Mouse (Mus musculus) cerebellum, adult 11-12 months (tissue): ENCODE results near the gene Ctnna3.
A peak's percentile ranks its signal among the peaks of the same experiment; 100 is the strongest.

Experiments
- DNase-seq: peaks from one replicate; pipeline ENCODE4 v3.0.0; 2022

Ctnna3 gene

DNA sequence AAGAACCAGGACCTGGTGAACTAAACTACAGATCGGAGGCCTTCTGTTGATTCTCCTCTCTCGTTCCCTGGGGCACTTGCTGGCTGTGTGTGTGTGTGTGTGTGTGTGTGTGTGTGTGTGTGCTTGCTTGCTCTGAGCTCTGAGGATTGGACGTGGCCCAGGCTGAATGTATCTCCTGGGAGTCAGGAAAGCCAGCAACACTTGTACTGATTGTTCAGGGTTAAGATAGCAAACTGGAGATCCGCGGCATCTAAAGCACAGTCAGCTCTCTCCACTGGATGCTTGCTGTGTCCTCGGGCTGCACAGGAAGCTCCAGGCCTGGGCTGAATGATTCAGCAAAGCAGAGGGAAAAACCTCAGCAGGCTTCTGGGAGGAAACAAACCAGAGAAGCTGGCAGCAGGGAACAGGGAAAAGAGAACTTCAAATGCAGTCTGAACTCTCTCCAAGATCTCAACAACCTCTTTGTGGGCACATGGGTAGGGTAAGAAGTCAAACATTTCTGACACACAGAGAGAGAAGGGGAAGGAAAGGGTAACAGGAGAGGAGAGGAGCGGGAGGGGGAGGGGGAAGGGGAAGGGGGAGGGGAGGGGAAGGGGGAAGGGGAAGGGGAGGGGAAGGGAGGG is 524.5 kb downstream of the Ctnna3 start:
- peak; percentile 54 for DNase-seq

DNA sequence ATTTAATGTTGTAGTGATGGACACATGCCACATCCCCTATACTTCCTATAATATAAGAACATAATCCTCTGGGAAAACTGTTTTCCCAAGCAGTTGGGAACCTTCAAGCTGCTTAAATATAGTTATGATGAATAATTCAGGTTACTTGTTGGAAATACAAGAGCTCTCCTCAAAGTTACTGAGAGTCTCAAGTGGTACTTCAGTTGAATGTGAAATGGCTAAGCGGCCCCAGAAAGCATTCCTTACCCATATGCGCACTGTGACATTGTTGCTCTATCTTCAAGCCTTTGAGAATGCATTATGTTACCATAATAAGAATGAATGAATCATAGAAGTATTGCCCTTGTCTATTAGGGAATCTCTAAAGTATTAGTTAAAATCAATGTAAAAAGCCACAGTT is 542.4 kb downstream of the Ctnna3 start:
- no peak for DNase-seq

DNA sequence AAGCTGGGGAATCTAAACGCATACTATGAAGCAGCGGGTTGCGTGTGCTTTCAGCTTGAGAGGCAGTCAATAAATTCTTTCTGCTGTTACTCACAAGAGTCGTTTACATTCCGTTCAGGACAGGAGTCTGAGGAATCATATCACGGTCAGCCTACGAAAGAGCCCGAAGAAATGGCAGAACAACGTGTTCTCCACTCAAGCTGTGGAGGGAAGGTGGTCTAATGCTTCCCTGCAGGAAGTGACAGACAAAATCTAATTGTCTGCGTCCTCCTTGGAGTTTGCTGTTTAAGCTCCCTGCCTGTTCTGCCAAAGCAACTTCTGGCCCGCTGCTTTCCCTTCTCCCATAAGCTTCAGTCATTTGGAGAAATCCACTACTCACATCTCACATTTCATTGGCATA is 548.2 kb downstream of the Ctnna3 start:
- no peak for DNase-seq

DNA sequence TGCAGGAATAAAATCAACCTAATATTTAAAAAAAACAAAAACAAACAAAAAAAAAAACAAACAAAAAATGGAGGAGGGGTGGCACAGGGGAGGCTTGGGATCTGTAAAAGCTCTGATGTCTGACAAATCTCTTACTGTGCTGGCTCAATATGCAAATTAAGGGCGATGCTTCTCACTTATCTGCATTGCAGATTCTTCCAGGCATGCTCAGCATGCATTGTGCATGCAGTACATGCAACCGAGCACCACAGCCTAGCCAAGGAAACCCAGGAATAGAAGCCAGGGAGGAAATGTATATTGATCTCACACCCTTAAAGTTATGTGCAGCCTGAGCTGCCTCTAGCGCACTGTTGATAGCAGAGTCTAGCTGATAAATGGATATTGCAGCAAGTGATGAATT is 548.6 kb downstream of the Ctnna3 start:
- DNase-seq: no peak

DNA sequence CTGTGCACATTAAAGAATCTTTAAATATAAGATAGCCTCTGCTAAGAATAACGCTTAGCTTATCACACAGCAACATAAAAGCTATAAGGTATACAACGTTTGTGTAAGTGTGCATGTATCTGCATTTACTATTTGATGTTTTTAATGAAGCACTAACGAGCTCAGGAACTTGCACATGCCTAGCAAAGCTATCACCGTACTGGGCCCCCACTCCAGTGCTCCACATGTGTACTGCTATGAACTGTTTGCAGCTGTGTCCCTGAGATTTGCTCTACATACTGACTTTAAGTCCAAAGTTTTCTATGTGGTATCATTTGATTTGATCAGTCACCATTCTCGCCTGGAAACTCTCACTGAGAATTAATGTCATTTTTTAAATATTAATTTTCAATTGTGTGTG is 549.1 kb downstream of the Ctnna3 start:
- no peak for DNase-seq

DNA sequence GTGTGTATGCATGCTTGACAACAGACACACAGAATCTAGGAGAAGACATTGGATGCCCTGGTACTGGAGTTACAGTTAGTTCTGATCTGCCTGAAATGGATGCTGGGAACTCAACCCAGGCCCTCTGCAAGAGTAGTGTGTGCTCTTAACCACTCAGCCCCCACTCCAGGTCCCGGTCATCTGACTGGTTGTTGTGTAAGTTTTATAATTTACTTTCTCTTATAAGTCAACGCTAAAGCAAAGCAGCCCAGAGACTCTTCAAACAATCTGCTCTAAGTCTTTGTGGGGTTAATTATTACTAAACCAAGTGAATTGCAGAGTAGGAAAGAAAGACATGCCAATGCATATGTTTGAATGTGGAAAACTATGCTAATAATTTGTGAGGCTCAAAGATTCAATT is 549.5 kb downstream of the Ctnna3 start:
- no peak for DNase-seq

DNA sequence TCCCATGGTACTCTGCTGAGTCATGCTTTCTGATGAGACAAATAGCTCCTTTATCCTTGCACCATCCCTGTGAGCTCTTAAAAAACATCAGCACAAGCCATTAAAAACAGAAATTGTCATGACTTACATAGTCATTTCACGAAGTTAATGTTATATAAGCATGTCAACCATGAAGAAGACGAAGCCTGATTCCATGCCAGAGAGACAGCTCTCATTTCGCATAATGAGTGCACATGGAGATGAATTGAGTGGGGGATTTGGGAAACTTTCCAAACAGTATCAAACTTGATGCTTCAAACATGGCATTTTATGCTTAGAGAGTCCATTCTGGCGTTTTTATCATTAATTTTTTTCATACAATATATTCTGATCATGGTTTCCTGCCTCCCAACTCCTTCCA is 555.7 kb downstream of the Ctnna3 start:
- no peak for DNase-seq

DNA sequence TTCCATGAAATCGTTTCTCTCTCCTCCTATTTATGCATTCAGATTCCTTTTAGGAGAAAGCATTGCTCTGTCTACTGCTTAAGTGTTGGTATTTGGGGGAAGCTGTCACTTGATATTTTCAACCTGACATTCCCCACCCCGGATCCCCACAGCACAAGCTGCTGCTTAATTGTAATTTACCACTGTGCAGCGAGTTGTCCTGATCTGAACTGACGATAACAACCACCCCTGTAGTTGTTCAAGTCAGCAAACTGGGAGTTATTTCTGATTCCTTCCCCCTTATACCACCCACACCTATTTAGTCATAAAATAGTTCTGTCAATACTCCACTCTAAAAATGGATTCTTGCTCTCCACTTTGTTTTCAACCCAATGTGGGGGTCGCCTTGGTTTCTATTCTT is 564.4 kb downstream of the Ctnna3 start:
- no peak for DNase-seq

DNA sequence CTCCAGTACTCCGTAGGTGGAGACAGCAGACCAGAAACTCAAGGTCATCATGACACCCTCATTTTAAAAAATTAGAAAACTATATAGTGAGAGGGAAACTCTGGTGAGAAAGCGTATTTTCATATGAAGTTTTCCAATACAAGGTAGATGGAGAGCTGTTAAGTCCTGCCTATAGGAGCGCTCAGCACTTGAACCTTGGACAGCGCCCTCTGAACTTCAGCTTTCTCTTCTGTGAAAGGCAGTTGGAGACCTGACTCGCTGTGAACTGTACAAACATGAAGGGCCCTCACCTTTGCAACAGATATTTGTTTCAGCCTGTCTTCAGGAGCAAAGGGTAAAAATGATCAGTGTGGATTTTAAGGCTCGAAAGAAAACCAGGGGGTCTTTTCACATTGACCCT is 571.6 kb downstream of the Ctnna3 start:
- no peak for DNase-seq

DNA sequence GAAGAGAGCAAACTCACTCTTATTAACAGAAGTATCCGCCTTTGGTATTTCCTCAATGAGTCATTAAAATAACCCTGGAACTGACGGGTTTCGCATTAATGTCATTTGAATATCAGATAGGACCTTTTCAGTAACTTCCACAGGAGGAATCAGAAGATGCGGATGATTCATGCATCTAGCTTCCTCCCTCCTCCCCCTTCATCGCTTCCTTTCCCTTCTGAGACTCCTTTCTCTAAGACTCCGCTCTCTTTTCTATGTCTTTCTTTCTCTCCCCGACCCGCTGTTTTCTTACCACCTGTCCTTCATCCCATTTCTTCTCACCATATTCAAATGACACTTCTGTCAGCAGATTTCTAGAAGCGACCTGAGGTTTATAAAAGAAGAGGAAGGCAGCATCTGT is 572.1 kb downstream of the Ctnna3 start:
- DNase-seq: no peak

DNA sequence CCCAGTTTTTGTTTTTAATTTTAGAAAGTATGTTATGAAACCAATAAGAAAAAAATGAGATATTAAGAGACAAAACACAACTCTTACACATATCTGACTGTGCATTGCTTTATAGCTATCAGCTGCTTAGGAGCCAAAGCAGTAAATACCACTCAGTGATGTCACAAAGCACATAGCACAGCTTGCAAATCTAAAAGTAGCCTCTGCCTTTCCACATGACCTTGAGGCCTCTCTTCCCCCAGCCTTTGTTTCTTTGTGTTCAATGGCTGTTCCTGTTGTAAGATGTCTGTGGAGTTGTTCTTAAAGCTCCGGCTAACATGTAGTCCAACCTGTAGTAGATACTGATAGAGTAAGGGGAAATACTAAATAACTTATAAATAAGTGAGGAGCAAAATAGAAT is 590.4 kb downstream of the Ctnna3 start:
- no peak for DNase-seq

DNA sequence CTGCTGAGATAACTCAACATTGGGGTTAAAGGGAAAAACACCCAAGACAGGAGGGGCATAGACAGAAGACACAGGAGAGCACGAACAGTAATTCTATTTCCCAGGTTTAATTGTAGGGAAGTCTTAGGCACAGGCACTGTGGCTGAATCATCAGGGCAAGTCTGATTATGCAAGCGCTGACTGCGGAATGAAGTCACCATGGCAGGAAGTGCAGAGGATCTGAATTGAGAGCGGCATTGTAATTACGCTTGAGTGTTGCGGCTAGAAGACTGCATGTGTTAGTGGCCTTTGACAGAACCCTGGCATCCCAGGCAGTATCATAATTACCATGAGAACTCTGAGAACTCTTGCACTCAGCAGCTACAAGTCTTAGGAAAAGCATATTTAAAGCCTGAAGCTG is 593.4 kb downstream of the Ctnna3 start:
- no peak for DNase-seq

DNA sequence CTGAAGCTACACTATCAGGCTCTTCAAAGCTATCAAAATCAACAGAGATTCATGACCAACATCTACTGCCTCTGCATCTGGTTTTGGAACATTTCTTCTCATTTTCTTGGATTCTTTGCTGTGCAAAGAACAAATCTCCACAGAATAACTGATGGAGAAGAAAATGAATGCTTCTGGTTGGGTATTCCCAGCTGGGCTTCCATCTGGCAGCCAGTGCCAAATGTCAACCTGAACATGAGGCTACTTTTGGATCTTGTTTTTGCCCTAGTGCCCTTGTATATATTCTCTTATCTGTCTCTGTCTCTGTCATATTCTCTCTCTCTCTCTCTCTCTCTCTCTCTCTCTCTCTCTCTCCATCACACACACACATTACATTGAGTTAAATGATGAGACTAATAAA is 601.0 kb downstream of the Ctnna3 start:
- peak; percentile 48 for DNase-seq

DNA sequence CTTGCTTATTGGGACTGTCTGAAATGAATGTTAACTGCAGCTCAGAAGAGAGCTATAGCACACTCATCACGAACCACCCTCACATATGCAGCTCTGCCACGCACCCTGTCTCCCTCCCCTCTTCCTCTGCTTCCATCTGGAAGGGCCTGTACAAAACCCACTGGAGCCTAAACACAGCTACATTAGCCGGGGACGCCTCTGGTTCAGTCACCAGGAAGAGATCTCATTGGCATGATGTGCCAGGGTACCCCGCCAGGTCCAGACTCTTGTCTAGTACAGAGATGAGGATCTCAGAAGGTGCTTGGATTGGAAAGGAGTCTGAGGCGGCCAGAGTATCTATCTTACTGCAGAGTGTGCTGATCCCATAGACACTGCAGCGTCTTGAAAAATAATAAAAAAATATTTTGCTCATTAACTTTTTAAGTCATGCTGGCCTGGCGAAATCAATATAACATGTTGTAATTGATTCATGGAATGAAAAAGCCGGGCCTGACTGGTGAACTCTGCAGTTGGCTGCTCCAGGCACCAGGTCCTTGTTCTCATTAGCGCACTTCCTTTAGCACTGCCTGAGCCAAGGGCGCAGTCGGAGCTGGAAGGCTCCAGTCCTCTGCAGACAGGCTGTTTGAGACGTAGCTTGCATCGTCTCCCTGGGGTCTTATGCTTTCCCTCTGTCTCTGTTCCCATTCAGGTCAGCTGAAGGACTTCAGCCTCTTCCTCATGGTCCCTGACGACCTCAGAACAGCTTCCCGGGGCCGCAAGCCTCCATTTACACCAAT is 610.0 kb downstream of the Ctnna3 start:
- peak; percentile 88 for DNase-seq

DNA sequence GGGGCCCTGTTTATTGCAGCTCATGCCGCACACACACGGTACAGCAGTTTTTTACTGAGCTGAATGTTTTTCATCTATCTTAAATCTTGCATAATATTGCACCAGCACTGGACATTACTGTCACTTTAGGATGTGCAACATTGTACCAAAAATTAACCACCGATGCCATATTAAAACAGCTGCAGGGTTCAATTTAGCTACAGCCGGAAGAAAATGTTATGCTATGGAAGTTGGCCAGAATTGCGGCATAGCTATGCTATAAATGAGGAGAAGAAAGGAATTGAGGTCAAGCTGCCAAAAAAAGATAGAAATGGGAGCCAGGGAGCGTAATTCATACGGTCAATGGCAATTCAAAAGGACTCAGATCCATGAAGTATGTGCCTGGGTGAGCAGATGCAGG is 611.3 kb downstream of the Ctnna3 start:
- peak; percentile 41 for DNase-seq

DNA sequence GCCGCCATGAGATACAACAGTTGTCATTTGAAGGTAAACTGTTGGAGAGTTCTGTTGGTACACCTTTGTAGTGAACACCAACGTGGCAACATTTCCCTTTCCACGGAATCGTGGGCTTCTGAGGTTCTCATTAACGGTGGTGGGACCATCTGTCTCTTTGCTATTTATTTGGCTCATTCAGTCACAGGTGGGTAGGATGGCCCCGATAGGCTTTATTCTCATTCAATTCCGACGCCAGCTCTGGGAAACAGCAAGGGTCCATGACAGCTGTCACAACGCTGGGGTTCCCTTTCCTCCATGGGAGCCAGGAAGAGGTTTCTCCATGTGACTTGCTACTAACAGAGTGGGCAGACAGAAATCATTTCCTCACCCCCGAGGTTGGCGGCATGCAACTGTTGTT is 612.0 kb downstream of the Ctnna3 start:
- DNase-seq: peak; percentile 90

DNA sequence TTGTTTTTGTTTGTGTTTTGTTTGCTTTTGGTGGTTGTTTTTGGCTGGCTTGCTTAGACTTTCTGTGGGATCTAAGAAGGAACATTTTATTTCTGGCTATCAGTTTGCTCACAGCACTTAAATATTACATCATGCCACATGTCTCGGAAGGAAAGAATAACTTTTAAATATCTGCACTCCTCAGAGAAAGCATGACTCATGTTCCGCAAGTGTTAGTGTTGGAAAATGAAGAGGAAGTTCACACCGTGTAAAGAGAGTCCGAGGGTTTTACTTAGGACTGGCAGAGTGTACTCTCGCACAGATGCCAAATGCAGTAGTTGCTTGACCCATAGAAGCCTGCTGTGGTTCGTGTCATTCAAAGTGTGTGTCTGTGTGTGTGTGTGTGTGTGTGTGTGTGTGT is 619.3 kb downstream of the Ctnna3 start:
- DNase-seq: no peak

DNA sequence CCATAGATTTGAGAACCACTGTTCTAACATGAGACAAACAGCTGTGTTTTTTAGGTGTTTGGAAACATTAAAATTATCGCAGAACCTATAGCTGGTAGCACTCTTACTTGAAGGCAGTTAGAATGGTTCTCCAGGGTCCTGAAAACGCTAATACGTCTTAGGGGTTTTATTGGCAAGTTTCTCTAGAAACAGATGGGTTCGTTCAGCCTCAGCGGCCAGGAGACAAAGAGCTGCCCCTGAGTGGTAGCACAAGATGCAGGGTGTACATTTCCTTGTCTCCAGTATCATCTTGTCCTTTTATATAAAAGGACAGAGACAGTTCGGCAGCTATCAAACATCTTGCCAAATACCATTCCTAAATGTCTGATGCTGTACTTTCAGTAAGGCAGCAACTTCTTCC is 620.0 kb downstream of the Ctnna3 start:
- no peak for DNase-seq

DNA sequence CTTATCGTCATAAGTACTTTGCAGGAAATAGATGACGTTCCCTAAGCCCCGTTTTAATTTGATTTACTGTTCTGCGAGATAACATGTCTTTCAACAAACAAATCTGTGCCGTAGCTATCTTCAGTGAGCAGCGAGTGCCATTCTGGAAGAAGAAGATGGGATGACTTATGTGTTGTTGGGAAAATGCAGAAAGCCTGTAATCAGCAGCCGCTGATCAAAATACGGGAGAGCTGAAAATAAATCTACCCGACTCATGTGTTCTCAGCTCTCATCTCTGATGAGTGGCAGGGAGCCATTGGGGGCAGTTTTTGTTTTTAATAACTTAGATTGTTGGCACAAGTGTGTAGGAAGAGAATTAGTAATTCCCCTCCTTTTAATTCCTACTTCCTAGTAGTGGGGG is 633.8 kb downstream of the Ctnna3 start:
- DNase-seq: no peak

DNA sequence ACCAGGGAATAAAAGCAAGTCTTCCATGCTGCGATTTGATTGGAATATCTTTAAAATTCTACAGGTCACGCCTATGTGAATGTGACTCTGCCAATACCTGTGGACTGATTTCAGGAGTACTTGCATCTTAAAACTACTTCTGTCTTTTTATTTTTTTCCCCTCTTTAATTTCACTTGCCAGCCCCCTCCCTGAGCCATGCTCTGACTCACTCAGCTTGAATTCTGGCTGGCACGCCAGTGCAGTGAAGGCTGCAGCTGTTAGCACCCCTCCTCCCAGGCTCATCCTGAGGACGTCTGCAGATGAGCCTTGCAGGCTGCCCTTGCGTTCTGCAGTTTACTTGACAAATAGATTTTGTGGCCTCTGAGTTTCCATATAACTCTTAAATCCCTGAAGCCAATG is 646.0 kb downstream of the Ctnna3 start:
- DNase-seq: peak; percentile 59

DNA sequence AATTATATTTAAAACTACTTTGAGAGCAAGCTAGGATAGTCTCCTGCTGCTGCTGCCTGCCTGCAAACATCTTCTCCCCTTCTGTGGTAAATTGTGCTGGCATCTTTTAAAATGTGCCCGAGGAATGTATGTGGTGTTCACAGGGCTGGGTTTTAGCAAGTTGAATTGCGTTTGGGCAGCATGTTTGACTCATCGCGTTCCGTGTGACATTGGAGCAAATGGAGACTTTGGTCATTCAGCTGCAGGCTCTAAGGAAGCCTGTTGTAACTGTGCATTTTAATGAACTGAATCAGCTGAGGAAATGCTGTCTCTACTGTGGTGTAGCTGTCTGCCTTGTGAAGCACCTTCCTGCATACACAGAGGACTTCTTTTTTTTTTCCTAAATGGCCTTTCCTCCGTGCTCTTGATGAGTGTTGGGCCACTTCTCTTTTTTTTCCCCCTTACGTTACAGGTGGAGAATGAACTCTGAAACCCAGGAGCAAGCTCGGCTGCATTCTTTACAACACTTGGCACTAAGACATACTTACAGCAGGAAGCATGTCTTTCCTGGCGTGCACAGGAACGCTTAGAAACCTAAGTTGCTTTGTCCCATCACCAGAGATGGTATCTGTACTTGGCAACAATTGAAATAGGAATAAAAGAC is 646.6 kb downstream of the Ctnna3 start:
- DNase-seq: no peak

DNA sequence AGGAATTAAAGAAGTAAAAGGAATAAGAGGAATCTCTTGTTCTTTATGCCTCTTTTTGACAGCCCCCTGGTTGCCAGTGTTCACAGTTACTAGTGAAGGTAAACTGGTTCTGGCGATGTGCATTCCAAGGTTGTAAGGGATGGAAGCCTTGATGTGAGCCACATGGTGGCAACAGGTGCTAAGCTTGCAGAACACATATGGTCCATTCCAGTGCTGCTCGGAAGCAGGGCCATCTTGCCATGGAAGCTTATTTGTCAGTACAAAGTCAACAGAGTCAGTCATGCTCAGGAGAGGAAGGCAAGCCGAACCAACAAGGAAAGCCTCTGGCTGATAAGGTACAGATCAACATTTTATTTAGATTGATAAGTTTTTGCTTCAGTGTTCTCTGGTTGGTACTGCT is 652.4 kb downstream of the Ctnna3 start:
- DNase-seq: no peak

DNA sequence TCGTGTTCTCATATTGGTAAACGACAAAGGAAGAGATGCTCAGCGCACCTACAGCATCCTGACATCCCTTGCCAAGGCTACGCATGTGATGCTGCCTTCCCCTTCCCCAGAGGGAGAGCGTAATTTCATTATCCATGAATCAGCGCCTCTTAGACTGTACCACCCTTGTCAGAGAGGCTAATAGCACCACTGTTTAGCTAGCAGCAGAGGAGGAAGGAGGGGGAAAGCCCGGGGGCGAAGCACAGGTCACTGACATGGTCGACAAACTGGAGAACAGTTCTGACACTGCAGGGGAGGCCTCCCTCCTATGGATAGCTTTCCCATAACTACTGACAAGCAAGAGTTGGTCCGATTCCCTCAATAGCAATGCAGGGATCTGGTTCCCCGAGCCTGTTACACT is 653.9 kb downstream of the Ctnna3 start:
- peak; percentile 48 for DNase-seq

DNA sequence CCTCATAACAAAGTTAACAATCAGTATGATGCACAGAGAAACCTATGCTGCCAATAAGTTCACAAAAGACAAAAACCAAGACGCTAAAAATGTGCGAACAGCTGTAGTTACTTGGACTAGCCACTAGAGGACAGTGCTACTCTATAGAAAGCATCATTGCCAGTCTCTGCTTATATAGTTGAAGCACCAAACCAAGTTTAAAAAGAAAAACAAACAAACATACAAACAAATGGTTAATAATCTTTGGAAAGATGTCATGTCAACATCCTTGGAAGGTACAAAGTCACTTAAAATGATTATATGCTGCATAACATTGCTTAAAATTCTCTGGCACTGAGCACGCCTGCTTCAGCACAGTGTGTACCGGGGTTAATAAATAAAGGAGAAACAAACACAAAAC is 654.6 kb downstream of the Ctnna3 start:
- no peak for DNase-seq

DNA sequence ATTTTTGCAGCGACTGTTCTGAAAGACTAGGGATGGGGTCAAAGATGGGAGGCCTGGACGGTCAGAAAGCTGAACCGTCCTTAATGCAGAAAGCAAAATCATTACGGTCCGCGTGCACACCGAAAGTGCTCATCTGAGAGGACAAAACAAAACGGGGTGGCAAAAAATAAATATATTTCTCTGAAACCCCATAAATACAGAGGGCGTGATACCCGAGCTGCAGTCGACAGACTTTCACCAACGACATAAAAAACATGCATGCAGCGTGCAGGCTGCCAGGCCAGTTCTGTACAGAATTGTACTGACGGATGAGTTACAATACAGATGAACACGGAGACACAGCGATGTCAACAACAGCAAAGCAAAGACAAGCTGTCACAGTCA is 656.3 kb downstream of the Ctnna3 start:
- no peak for DNase-seq
